Mouse (Mus musculus): Measurements from ENCODE around the gene Ube2d1. TPM values are rescaled to one million over a fixed set of nuclear protein-coding genes. Genes with fewer than 3 reads are reported as not detected.

Ube2d1 gene
- total and polyA plus RNA-seq, 3 experiments: 2.9 to 16.5 TPM; not detected in 1

GRCm38 (mm10) chr10:71222639-71223038 is 62.4 kb downstream of the Ube2d1 start:
- no peak for TF ChIP-seq ZKSCAN1 (IDR thresholded peaks at IDR 0.05; ENCODE audit: low read depth, low read length)
- TF ChIP-seq ZMIZ1 (IDR thresholded peaks at IDR 0.05; ENCODE audit: low read depth, low read length): no peak
- TF ChIP-seq CHD2 (IDR thresholded peaks at IDR 0.05; ENCODE audit: low read length): no peak
- TF ChIP-seq USF2 (IDR thresholded peaks at IDR 0.05; ENCODE audit: borderline replicate concordance in 1 of 2, insufficient read depth in 1 of 2, low read depth in 1 of 2, low read length in 2 of 2): no peak
- TF ChIP-seq MYB (IDR thresholded peaks at IDR 0.05; ENCODE audit: low read depth, low read length): no peak
- no peak for TF ChIP-seq EP300 (IDR thresholded peaks at IDR 0.05; ENCODE audit: low read depth in 1 of 2, low read length in 2 of 2)
- no peak for TF ChIP-seq POLR2A (IDR thresholded peaks at IDR 0.05; ENCODE audit: control insufficient read depth in 1 of 2, insufficient read depth in 1 of 2, low read depth in 1 of 2, low read length in 2 of 2, poor library complexity in 1 of 2)
- no peak for TF ChIP-seq MAFK (IDR thresholded peaks at IDR 0.05; ENCODE audit: borderline replicate concordance, low read depth, low read length)
- TF ChIP-seq MAZ (IDR thresholded peaks at IDR 0.05; ENCODE audit: low read depth, low read length): no peak
- no peak for TF ChIP-seq GATA1 (IDR thresholded peaks at IDR 0.05; ENCODE audit: low read depth, low read length)
- TF ChIP-seq RAD21 (IDR thresholded peaks at IDR 0.05; ENCODE audit: low read depth, low read length): no peak
- Histone ChIP-seq H3K4me1 (ENCODE audit: control insufficient read depth in 1 of 2, insufficient read depth in 2 of 2, low read length in 2 of 2) (no peaks in the 10 kb centered on the region), H3K9me3 (replicated peaks; ENCODE audit: insufficient read depth, low read length) (no peaks in the 10 kb centered on the region), H3K79me2 (ENCODE audit: control insufficient read depth, insufficient read depth, low read length, poor library complexity) (no peaks in the 10 kb centered on the region), H3K27ac (ENCODE audit: control insufficient read depth, low read depth, low read length) (no peak overlapping the region), H3K4me3 (ENCODE audit: control insufficient read depth in 1 of 2, insufficient read depth in 1 of 2, low read depth in 2 of 2, low read length in 2 of 2) (no peak overlapping the region), H3K9ac (ENCODE audit: control insufficient read depth, low read depth, low read length, poor library complexity, severe bottlenecking) (no peak overlapping the region), H3K27me3 (ENCODE audit: control insufficient read depth in 1 of 2, insufficient read depth in 2 of 2, low read length in 2 of 2) (no peaks in the 10 kb centered on the region), H3K36me3 (ENCODE audit: control insufficient read depth in 1 of 2, insufficient read depth in 2 of 2, low read length in 2 of 2) (peaks cover 0 to 9% of the 10 kb centered on the region in 2 experiments; a peak in 2 of 4 replicates)
- no peak for DNase-seq (ENCODE audit: low read depth, low spot score)

GRCm38 (mm10) chr10:71218228-71218892 is 66.7 kb downstream of the Ube2d1 start:
- TF ChIP-seq TAL1 (IDR thresholded peaks at IDR 0.05; ENCODE audit: low read length): no peak
- TF ChIP-seq RAD21 (IDR thresholded peaks at IDR 0.05; ENCODE audit: low read depth, low read length): peak; percentile 78
- TF ChIP-seq CTCF (IDR thresholded peaks at IDR 0.05 in 2 of 3, conservative IDR thresholded peaks at IDR 0.05 in 1 of 3; ENCODE audit: control insufficient read depth in 1 of 3, insufficient read depth in 1 of 3, low read depth in 2 of 3, low read length in 3 of 3, poor library complexity in 1 of 3, severe bottlenecking in 1 of 3): peak; percentile 74 to 85 (median 78)
- TF ChIP-seq SMC3 (IDR thresholded peaks at IDR 0.05; ENCODE audit: low read depth, low read length): peak; percentile 54
- no peak overlapping the region for H3K4me3 ChIP-seq (ENCODE audit: control insufficient read depth in 1 of 2, insufficient read depth in 1 of 2, low read depth in 2 of 2, low read length in 2 of 2)
- H3K27me3 ChIP-seq (ENCODE audit: control insufficient read depth in 1 of 2, insufficient read depth in 2 of 2, low read length in 2 of 2): no peaks in the 10 kb centered on the region
- DNase-seq (ENCODE audit: low read depth, low spot score): peak; percentile 79
- H3K79me2 ChIP-seq (ENCODE audit: control insufficient read depth, insufficient read depth, low read length, poor library complexity): no peaks in the 10 kb centered on the region
- no peak overlapping the region for H3K27ac ChIP-seq (ENCODE audit: control insufficient read depth, low read depth, low read length)
- H3K36me3 ChIP-seq (ENCODE audit: control insufficient read depth in 1 of 2, insufficient read depth in 2 of 2, low read length in 2 of 2): no peaks in the 10 kb centered on the region; a peak in 1 of 4 replicates
- no peaks in the 10 kb centered on the region for H3K9me3 ChIP-seq (replicated peaks; ENCODE audit: insufficient read depth, low read length)
- H3K4me1 ChIP-seq (ENCODE audit: control insufficient read depth in 1 of 2, insufficient read depth in 2 of 2, low read length in 2 of 2): no peaks in the 10 kb centered on the region
- no peak overlapping the region for H3K9ac ChIP-seq (ENCODE audit: control insufficient read depth, low read depth, low read length, poor library complexity, severe bottlenecking)

DNA sequence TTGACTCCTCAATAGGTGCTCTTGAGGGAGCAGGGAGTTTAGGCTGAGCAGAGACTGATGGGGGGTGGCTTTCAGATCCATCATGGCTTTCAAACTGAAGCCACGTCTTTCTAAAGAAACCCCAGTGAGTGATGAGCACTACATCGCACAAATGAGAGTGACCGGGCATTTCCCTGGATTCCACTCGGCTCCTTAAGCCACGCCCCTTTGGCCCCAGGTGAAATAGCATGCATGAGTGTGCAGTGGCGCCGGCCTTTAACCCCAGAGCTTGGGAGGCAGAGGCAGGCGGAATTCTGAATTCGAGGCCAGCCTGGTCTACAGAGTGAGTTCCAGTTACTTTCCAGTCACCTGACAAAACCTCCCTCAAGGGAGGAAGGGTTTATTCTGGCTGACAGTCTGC is 69.1 kb downstream of the Ube2d1 start:
- H3K9me3 ChIP-seq (replicated peaks; ENCODE audit: insufficient read depth, low read length): no peaks in the 10 kb centered on the region
- no peak for DNase-seq (ENCODE audit: low read depth, low spot score)
- no peaks in the 10 kb centered on the region for H3K36me3 ChIP-seq (ENCODE audit: control insufficient read depth in 1 of 2, insufficient read depth in 2 of 2, low read length in 2 of 2)
- TF ChIP-seq POLR2AphosphoS2 (IDR thresholded peaks at IDR 0.05; ENCODE audit: low read length) (no peak), MAZ (IDR thresholded peaks at IDR 0.05; ENCODE audit: low read depth, low read length) (no peak), BHLHE40 (IDR thresholded peaks at IDR 0.05; ENCODE audit: borderline replicate concordance, low read depth, low read length) (no peak), GABPA (IDR thresholded peaks at IDR 0.05; ENCODE audit: low read depth, low read length) (no peak), ETS1 (IDR thresholded peaks at IDR 0.05; ENCODE audit: low read depth, low read length) (no peak), CHD1 (IDR thresholded peaks at IDR 0.05; ENCODE audit: low read depth, low read length) (no peak), E2F4 (IDR thresholded peaks at IDR 0.05; ENCODE audit: borderline replicate concordance, low read depth, low read length) (no peak), HCFC1 (IDR thresholded peaks at IDR 0.05; ENCODE audit: low read depth, low read length) (no peak), MYB (IDR thresholded peaks at IDR 0.05; ENCODE audit: low read depth, low read length) (no peak), USF1 (IDR thresholded peaks at IDR 0.05; ENCODE audit: low read depth, low read length) (no peak), RCOR1 (IDR thresholded peaks at IDR 0.05; ENCODE audit: low read depth, low read length) (no peak), MAX (IDR thresholded peaks at IDR 0.05; ENCODE audit: low read length) (no peak), POLR2AphosphoS5 (IDR thresholded peaks at IDR 0.05; ENCODE audit: borderline replicate concordance, low read depth, low read length) (no peak), CHD2 (IDR thresholded peaks at IDR 0.05; ENCODE audit: low read length) (no peak), JUND (IDR thresholded peaks at IDR 0.05; ENCODE audit: low read depth, low read length) (no peak)
- H3K4me1 ChIP-seq (ENCODE audit: control insufficient read depth in 1 of 2, insufficient read depth in 2 of 2, low read length in 2 of 2): no peaks in the 10 kb centered on the region
- no peak overlapping the region for H3K9ac ChIP-seq (ENCODE audit: control insufficient read depth, low read depth, low read length, poor library complexity, severe bottlenecking)
- H3K27ac ChIP-seq (ENCODE audit: control insufficient read depth, low read depth, low read length): no peak overlapping the region
- no peak overlapping the region for H3K4me3 ChIP-seq (ENCODE audit: control insufficient read depth in 1 of 2, insufficient read depth in 1 of 2, low read depth in 2 of 2, low read length in 2 of 2)
- no peaks in the 10 kb centered on the region for H3K27me3 ChIP-seq (ENCODE audit: control insufficient read depth in 1 of 2, insufficient read depth in 2 of 2, low read length in 2 of 2)
- H3K79me2 ChIP-seq (ENCODE audit: control insufficient read depth, insufficient read depth, low read length, poor library complexity): no peaks in the 10 kb centered on the region

Data from MEL (cell line).